Mouse (Mus musculus) adrenal gland, postnatal 14 days (tissue): ENCODE data around the gene Lrrc49. TPM values are rescaled to one million over a fixed set of nuclear protein-coding genes. Genes with fewer than 3 reads are reported as not detected.
A peak's percentile ranks its signal among the peaks of the same experiment; 100 is the strongest.

Experiments
- DNase-seq: peaks from one replicate; pipeline ENCODE4 v3.0.0; 2021; ENCODE audit warnings: mixed read lengths
- long read RNA-seq, 2 experiments: library from polyadenylated mRNA; stranded (forward); transcript quantifications; one replicate each; pipeline ENCODE4 v2.0.0; 2021
- total RNA-seq: library from RNA; stranded (reverse); gene quantifications from 2 replicates; pipeline ENCODE4 v1.2.3, GENCODE M21; 2021

Lrrc49 gene
- total RNA-seq, result 21.0 and 24.2 TPM in 2 replicates
- long read RNA-seq, experiment 1, partial matches to known transcripts, result 15 of 20 reads
- long read RNA-seq, experiment 1, other reads (novel, unspliced or antisense), result 3 of 20 reads
- long read RNA-seq, experiment 2, partial matches to known transcripts, result 6 of 8 reads
- long read RNA-seq, experiment 2, other reads (novel, unspliced or antisense), result 1 of 8 reads

GRCm38 (mm10) chr9:60687891-60688324 lies at the start of gene Lrrc49:
Gene Lrrc49 (minus strand): TSS chr9:60688158.
- peak; percentile 94 for DNase-seq

- no peak for DNase-seq
Observed at GRCm38 (mm10) chr9:60734321-60734720, 46.4 kb upstream of the Lrrc49 start.

GRCm38 (mm10) chr9:60724968-60725367 lies 37.0 kb upstream of the Lrrc49 start:
- DNase-seq, result no peak

- DNase-seq, result no peak
Observed at GRCm38 (mm10) chr9:60719687-60720086, 31.7 kb upstream of the Lrrc49 start.

GRCm38 (mm10) chr9:60718284-60718683 lies 30.3 kb upstream of the Lrrc49 start:
- DNase-seq, result peak; percentile 68

GRCm38 (mm10) chr9:60715828-60716227 lies 27.9 kb upstream of the Lrrc49 start:
- DNase-seq, result no peak

- no peak for DNase-seq
Observed at GRCm38 (mm10) chr9:60715271-60715670, 27.3 kb upstream of the Lrrc49 start.

GRCm38 (mm10) chr9:60714191-60714590 lies 26.2 kb upstream of the Lrrc49 start:
- DNase-seq, result no peak

- DNase-seq, result no peak
Observed at GRCm38 (mm10) chr9:60713616-60714015, 25.7 kb upstream of the Lrrc49 start.

- DNase-seq, result peak; percentile 70
Observed at GRCm38 (mm10) chr9:60712771-60713541, 25.0 kb upstream of the Lrrc49 start, which contains the start of gene Larp6. Gene Larp6 (plus strand): TSS chr9:60712989.

- no peak for DNase-seq
Observed at GRCm38 (mm10) chr9:60712011-60712410, 24.1 kb upstream of the Lrrc49 start.

GRCm38 (mm10) chr9:60709721-60710120 lies 21.8 kb upstream of the Lrrc49 start:
- DNase-seq, result no peak

GRCm38 (mm10) chr9:60708606-60709005 lies 20.6 kb upstream of the Lrrc49 start:
- DNase-seq, result no peak

GRCm38 (mm10) chr9:60707594-60707993 lies 19.6 kb upstream of the Lrrc49 start:
- DNase-seq, result no peak

- no peak for DNase-seq
Observed at GRCm38 (mm10) chr9:60699581-60700231, 11.7 kb upstream of the Lrrc49 start.

- no peak for DNase-seq
Observed at GRCm38 (mm10) chr9:60696271-60696985, 8.5 kb upstream of the Lrrc49 start.

- peak; percentile 51 for DNase-seq
Observed at GRCm38 (mm10) chr9:60693986-60694385, 6.0 kb upstream of the Lrrc49 start.

GRCm38 (mm10) chr9:60692624-60693023 lies 4.7 kb upstream of the Lrrc49 start:
- DNase-seq, result peak; percentile 72

- DNase-seq, result peak; percentile 24
Observed at GRCm38 (mm10) chr9:60687415-60687814, 543 bp downstream of the Lrrc49 start.

GRCm38 (mm10) chr9:60682753-60683152 lies 5.2 kb downstream of the Lrrc49 start:
- no peak for DNase-seq

- DNase-seq, result peak; percentile 12
Observed at GRCm38 (mm10) chr9:60681005-60681404, 7.0 kb downstream of the Lrrc49 start.

- DNase-seq, result no peak
Observed at GRCm38 (mm10) chr9:60678913-60679312, 9.0 kb downstream of the Lrrc49 start.
